Mouse (Mus musculus): ENCODE measurements at regions not wholly inside any gene's neighbourhood (a gene's known extent, or its start where the extent isn't known, plus 50 kb on each side); places are given as distances from the start of the nearest gene placed in this dataset.

GRCm38 (mm10) chr7:130058267-130058666, 461.9 kb downstream of the Ate1 start:
- H3K36me3 ChIP-seq (ENCODE audit: control insufficient read depth, insufficient read depth, low read length), result no peaks in the 10 kb centered on the region
- no peaks in the 10 kb centered on the region for H3K4me1 ChIP-seq (ENCODE audit: control insufficient read depth, insufficient read depth, low read depth, low read length)
- no peaks in the 10 kb centered on the region for H3K9me3 ChIP-seq (ENCODE audit: control insufficient read depth, low read length)
- no peak overlapping the region for H3K4me3 ChIP-seq (ENCODE audit: low read length)
- no peak overlapping the region for H3K27ac ChIP-seq (ENCODE audit: low read depth, low read length)
- no peak overlapping the region for H3K9ac ChIP-seq (ENCODE audit: low read depth, low read length)
- H3K4me2 ChIP-seq (ENCODE audit: low read length), result no peak overlapping the region
- WGBS, result 69% methylated on average over 12 of the region's 12 CpGs
- no peak for ATAC-seq
- no peaks in the 10 kb centered on the region for H3K27me3 ChIP-seq (replicated peaks; ENCODE audit: control insufficient read depth, insufficient read depth, low read length)

- 73% methylated on average over 15 of the region's 15 CpGs for WGBS
These were observed 460.2 kb downstream of the Ate1 start for GRCm38 (mm10) chr7:130059684-130060607.

GRCm38 (mm10) chr7:130064500-130064899, 455.7 kb downstream of the Ate1 start:
- Histone ChIP-seq H3K36me3 (ENCODE audit: control insufficient read depth, insufficient read depth, low read length) (no peaks in the 10 kb centered on the region), H3K27me3 (replicated peaks; ENCODE audit: control insufficient read depth, insufficient read depth, low read length) (no peaks in the 10 kb centered on the region), H3K27ac (ENCODE audit: low read depth, low read length) (no peak overlapping the region), H3K9me3 (ENCODE audit: control insufficient read depth, low read length) (no peaks in the 10 kb centered on the region), H3K4me3 (ENCODE audit: low read length) (no peak overlapping the region), H3K9ac (ENCODE audit: low read depth, low read length) (no peak overlapping the region), H3K4me1 (ENCODE audit: control insufficient read depth, insufficient read depth, low read depth, low read length) (no peaks in the 10 kb centered on the region), H3K4me2 (ENCODE audit: low read length) (no peak overlapping the region)
- ATAC-seq, result no peak
- 53% methylated on average over 7 of the region's 7 CpGs for WGBS

More at GRCm38 (mm10) chr7:130059684-130060607, 460.2 kb downstream of the Ate1 start:
- Histone ChIP-seq H3K4me1 (ENCODE audit: control insufficient read depth, insufficient read depth, low read depth, low read length) (no peaks in the 10 kb centered on the region), H3K27ac (ENCODE audit: low read depth, low read length) (no peak overlapping the region), H3K27me3 (replicated peaks; ENCODE audit: control insufficient read depth, insufficient read depth, low read length) (no peaks in the 10 kb centered on the region), H3K36me3 (ENCODE audit: control insufficient read depth, insufficient read depth, low read length) (no peaks in the 10 kb centered on the region), H3K9me3 (ENCODE audit: control insufficient read depth, low read length) (no peaks in the 10 kb centered on the region), H3K9ac (ENCODE audit: low read depth, low read length) (no peak overlapping the region), H3K4me3 (ENCODE audit: low read length) (no peak overlapping the region), H3K4me2 (ENCODE audit: low read length) (no peak overlapping the region)
- ATAC-seq, result no peak

- Histone ChIP-seq H3K27ac (ENCODE audit: low read depth, low read length) (no peak overlapping the region), H3K9me3 (ENCODE audit: control insufficient read depth, low read length) (no peaks in the 10 kb centered on the region), H3K4me3 (ENCODE audit: low read length) (no peak overlapping the region), H3K4me2 (ENCODE audit: low read length) (no peak overlapping the region), H3K4me1 (ENCODE audit: control insufficient read depth, insufficient read depth, low read depth, low read length) (peaks cover 1% of the 10 kb centered on the region), H3K36me3 (ENCODE audit: control insufficient read depth, insufficient read depth, low read length) (no peaks in the 10 kb centered on the region), H3K27me3 (replicated peaks; ENCODE audit: control insufficient read depth, insufficient read depth, low read length) (no peaks in the 10 kb centered on the region), H3K9ac (ENCODE audit: low read depth, low read length) (no peak overlapping the region)
- ATAC-seq, result no peak
- WGBS, result 63% methylated on average over 3 of the region's 3 CpGs
These were observed 451.9 kb downstream of the Ate1 start for GRCm38 (mm10) chr7:130068316-130068715.

- Histone ChIP-seq H3K9me3 (ENCODE audit: control insufficient read depth, low read length) (no peaks in the 10 kb centered on the region), H3K4me1 (ENCODE audit: control insufficient read depth, insufficient read depth, low read depth, low read length) (peaks cover 5% of the 10 kb centered on the region), H3K36me3 (ENCODE audit: control insufficient read depth, insufficient read depth, low read length) (no peaks in the 10 kb centered on the region), H3K27ac (ENCODE audit: low read depth, low read length) (no peak overlapping the region), H3K4me2 (ENCODE audit: low read length) (peak overlapping the region; percentile 67), H3K4me3 (ENCODE audit: low read length) (peak overlapping the region; percentile 33), H3K9ac (ENCODE audit: low read depth, low read length) (no peak overlapping the region), H3K27me3 (replicated peaks; ENCODE audit: control insufficient read depth, insufficient read depth, low read length) (no peaks in the 10 kb centered on the region)
- no peak for ATAC-seq
- WGBS, result 55% methylated on average over 11 of the region's 11 CpGs
These were observed 446.8 kb downstream of the Ate1 start for GRCm38 (mm10) chr7:130073388-130073787.

- WGBS, result 22% methylated on average over 27 of the region's 27 CpGs
These were observed 446.0 kb downstream of the Ate1 start for GRCm38 (mm10) chr7:130073890-130074819.

GRCm38 (mm10) chr7:130082662-130083061, 437.5 kb downstream of the Ate1 start:
- no peaks in the 10 kb centered on the region for H3K9me3 ChIP-seq (ENCODE audit: control insufficient read depth, low read length)
- WGBS, result 90% methylated on average over 4 of the region's 4 CpGs
- H3K4me2 ChIP-seq (ENCODE audit: low read length), result no peak overlapping the region
- H3K27me3 ChIP-seq (replicated peaks; ENCODE audit: control insufficient read depth, insufficient read depth, low read length), result no peaks in the 10 kb centered on the region
- ATAC-seq, result no peak
- no peak overlapping the region for H3K27ac ChIP-seq (ENCODE audit: low read depth, low read length)
- no peak overlapping the region for H3K4me3 ChIP-seq (ENCODE audit: low read length)
- no peaks in the 10 kb centered on the region for H3K36me3 ChIP-seq (ENCODE audit: control insufficient read depth, insufficient read depth, low read length)
- no peak overlapping the region for H3K9ac ChIP-seq (ENCODE audit: low read depth, low read length)
- H3K4me1 ChIP-seq (ENCODE audit: control insufficient read depth, insufficient read depth, low read depth, low read length), result no peaks in the 10 kb centered on the region

More at GRCm38 (mm10) chr7:130073890-130074819, 446.0 kb downstream of the Ate1 start:
- no peaks in the 10 kb centered on the region for H3K36me3 ChIP-seq (ENCODE audit: control insufficient read depth, insufficient read depth, low read length)
- H3K27me3 ChIP-seq (replicated peaks; ENCODE audit: control insufficient read depth, insufficient read depth, low read length), result no peaks in the 10 kb centered on the region
- no peaks in the 10 kb centered on the region for H3K9me3 ChIP-seq (ENCODE audit: control insufficient read depth, low read length)
- peak overlapping the region; percentile 33 for H3K4me3 ChIP-seq (ENCODE audit: low read length)
- 0 out of 2 replicates have a peak, but pooled peaks have one; percentile 45 for ATAC-seq
- H3K4me1 ChIP-seq (ENCODE audit: control insufficient read depth, insufficient read depth, low read depth, low read length), result peaks cover 5% of the 10 kb centered on the region
- peak overlapping the region; percentile 67 for H3K4me2 ChIP-seq (ENCODE audit: low read length)
- H3K9ac ChIP-seq (ENCODE audit: low read depth, low read length), result peak overlapping the region; percentile 41; the same call in 1 of the 2 replicates
- no peak overlapping the region for H3K27ac ChIP-seq (ENCODE audit: low read depth, low read length)

- no peaks in the 10 kb centered on the region for H3K36me3 ChIP-seq (ENCODE audit: control insufficient read depth, insufficient read depth, low read length)
- no peak overlapping the region for H3K4me2 ChIP-seq (ENCODE audit: low read length)
- H3K27me3 ChIP-seq (replicated peaks; ENCODE audit: control insufficient read depth, insufficient read depth, low read length), result no peaks in the 10 kb centered on the region
- H3K9ac ChIP-seq (ENCODE audit: low read depth, low read length), result no peak overlapping the region
- H3K4me1 ChIP-seq (ENCODE audit: control insufficient read depth, insufficient read depth, low read depth, low read length), result no peaks in the 10 kb centered on the region
- H3K27ac ChIP-seq (ENCODE audit: low read depth, low read length), result no peak overlapping the region
- no peak for ATAC-seq
- H3K4me3 ChIP-seq (ENCODE audit: low read length), result no peak overlapping the region
- H3K9me3 ChIP-seq (ENCODE audit: control insufficient read depth, low read length), result no peaks in the 10 kb centered on the region
These were observed 434.5 kb downstream of the Ate1 start for GRCm38 (mm10) chr7:130085706-130086105.

Data from hindbrain, embryonic 16.5 days (tissue).